Mouse (Mus musculus) lung, embryonic 15.5 days (tissue): ENCODE measurements around the gene Gm20883. TPM values are rescaled to one million over a fixed set of nuclear protein-coding genes. Genes with fewer than 3 reads are reported as not detected.
"Not testable (repeated sequence)": the region's sequence is repeated elsewhere in the genome, so short reads cannot be mapped to it uniquely, and the experiment has no call there.

Source experiments
- ATAC-seq: fragments of 200-750 bp; cut with Nextera tagmentation; 2 replicates; pipeline ENCODE4 v1.8.0; 2017; ENCODE audit warnings: moderate number of reproducible peaks, borderline replicate concordance; ENCODE audit not compliant: low FRiP score, low TSS enrichment; ENCODE audit errors: extremely low read depth
- H3K27ac ChIP-seq: fragments of 300-500 bp; sonication (generic); 2 replicates; pipeline ENCODE4 v1.5.1; 2015; ENCODE audit warnings: moderate library complexity, mild to moderate bottlenecking, inconsistent platforms
- H3K27me3 ChIP-seq: fragments of 300-500 bp; sonication (generic); 2 replicates; pipeline ENCODE4 v1.6.1; 2015; ENCODE audit warnings: inconsistent platforms
- H3K36me3 ChIP-seq: fragments of 300-500 bp; sonication (generic); 2 replicates; pipeline ENCODE4 v1.6.1; 2015; ENCODE audit warnings: inconsistent platforms
- H3K4me1 ChIP-seq: fragments of 300-500 bp; sonication (generic); 2 replicates; pipeline ENCODE4 v1.6.1; 2015; ENCODE audit warnings: inconsistent platforms
- H3K4me2 ChIP-seq: fragments of 300-500 bp; sonication (generic); 2 replicates; pipeline ENCODE4 v1.6.1; 2015; ENCODE audit warnings: inconsistent platforms, mild to moderate bottlenecking, moderate library complexity
- H3K4me3 ChIP-seq: fragments of 300-500 bp; sonication (generic); 2 replicates; pipeline ENCODE4 v1.5.1; 2015; ENCODE audit warnings: mild to moderate bottlenecking, inconsistent platforms
- H3K9ac ChIP-seq: fragments of 300-500 bp; sonication (generic); 2 replicates; pipeline ENCODE4 v1.6.1; 2015; ENCODE audit warnings: inconsistent platforms
- H3K9me3 ChIP-seq: fragments of 300-500 bp; sonication (generic); 2 replicates; pipeline ENCODE4 v1.6.1; 2016; ENCODE audit warnings: inconsistent platforms
- WGBS: fragments of 180-500 bp; shearing (Covaris S2); methylation state at CpG from one replicate; pipeline ENCODE4 v1.1.7; 2015; 5-methylcytosine and 5-hydroxymethylcytosine counted together
- polyA plus RNA-seq: library from polyadenylated mRNA; unstranded; fragments of >200 nt; fragmentation: Nextera tagmentation; extraction: Ambion mirVana; gene quantifications from 2 replicates; pipeline ENCODE4 v1.2.1, GENCODE M21; 2015

The Gm20883 gene
- not detected in 2 replicates for polyA plus RNA-seq

- H3K27me3 ChIP-seq, H3K27ac ChIP-seq, H3K4me3 ChIP-seq, H3K9ac ChIP-seq, ATAC-seq, H3K4me2 ChIP-seq, H3K36me3 ChIP-seq, H3K9me3 ChIP-seq, H3K4me1 ChIP-seq: not testable (repeated sequence)
- WGBS: no CpG with 5 or more reads among the region's 6 CpGs
These were observed at the start of gene Gm20883 for GRCm38 (mm10) chrY:50607951-50608350. Gene Gm20883, plus strand, starts transcription at chrY:50608251.
